Mouse (Mus musculus) lung, postnatal 0 days (tissue): Measurements from ENCODE around the gene Baz2b.

Source experiments
- CTCF ChIP-seq: IDR thresholded peaks from 2 replicates; pipeline ENCODE4 v1.5.1; 2016; ENCODE audit warnings: antibody characterized with exemption, mild to moderate bottlenecking
- EP300 ChIP-seq: IDR thresholded peaks from 2 replicates; pipeline ENCODE4 v1.6.1; 2016; ENCODE audit warnings: antibody characterized with exemption, mild to moderate bottlenecking, control low read depth

DNA sequence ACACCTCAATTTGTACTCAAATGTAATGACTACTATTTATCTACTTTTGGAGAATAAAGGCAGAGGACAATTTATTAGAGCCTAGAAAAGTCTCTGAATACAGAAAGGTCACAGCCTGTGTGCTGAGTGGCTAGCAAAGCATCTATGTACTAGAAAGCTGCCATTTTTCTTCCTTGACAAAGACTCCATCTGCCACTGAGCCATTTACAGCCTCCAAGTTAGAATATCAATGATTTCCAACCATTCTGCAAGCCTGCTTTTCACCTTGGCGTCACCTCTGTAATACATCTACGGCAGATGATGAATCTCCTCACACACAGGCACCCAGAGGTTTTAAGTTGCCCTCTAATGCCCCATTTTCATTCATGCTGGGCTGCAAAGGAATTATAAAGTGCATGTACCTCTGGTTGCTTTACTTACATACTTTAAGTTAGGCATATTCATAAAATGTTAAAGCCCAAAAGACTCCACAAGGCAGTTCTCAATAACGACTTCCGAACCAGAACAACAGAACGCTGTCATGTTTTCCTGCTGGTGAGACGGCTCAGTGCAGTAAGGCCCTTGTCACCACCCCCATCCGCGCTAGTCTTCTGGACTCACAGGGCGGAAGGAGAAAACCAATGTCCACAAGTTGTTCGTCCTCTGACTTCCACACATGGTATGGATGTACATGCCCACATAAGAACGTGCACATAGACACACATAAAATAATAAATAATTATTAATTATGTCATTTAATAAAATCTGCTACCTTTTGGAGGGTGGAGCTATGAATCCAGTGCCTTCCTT, 156.2 kb downstream of the Baz2b start:
- TF ChIP-seq CTCF (no peak), EP300 (no peak)
